Mouse (Mus musculus): ENCODE measurements around the gene Sirt7.

Sirt7 gene

DNA sequence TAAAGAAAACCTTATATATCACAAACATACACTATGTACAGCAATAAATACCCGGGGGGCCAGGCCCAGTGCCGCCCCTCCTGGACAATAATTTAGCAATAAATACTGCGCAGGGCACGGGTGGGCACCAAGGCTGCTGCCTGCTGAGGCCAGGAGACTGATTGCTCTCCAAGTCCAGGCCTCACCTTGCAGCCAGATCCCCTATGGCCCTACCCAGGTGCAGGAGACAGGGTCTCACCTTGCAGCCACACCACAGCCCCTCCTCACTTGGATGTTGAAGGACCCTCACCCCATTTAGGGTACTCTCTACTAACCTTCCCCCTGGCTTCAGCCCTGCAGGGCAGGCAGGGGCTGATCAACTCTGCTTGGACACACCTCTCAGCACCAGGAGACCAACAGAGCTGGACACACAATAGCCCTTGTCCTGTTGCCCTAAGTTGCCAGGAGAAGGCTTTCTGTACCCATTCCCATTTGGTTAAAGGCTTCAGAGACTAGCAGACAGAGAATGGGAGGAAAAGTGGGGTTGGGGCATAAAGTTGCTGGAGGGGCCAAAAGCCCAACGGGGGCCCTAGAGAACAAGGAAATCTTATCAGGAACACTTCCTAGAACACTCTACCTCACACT lies at the start of gene Sirt7:
Gene Sirt7 (minus strand): TSS at position 89 of the 624 bp plus-strand sequence.
- no peak for DNase-seq

DNA sequence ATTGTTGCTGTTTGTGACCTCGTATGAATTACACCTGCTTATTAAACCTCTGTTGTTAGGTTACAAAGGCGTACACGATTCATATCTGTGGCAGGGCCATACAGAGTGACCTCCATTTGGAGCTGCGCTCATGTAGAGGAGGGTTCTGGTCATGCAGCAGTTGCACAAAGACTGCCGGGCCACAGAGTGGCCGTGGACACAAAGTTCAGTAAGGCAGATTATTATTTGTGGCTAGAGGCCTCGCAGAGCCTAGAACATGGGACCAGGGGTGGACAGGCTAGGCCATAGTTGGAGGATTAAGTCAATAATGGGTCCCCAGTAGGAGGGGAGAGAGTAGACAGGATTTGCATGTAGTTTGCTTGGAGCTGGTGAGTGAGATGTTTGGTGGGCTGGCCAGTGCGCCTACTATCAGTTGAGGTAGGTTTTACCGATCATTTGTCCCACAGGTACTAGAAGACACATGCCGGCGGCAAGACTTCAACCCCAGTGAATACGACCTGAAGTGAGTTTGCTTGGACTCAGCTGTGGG lies 48.6 kb upstream of the Sirt7 start:
- no peak for DNase-seq

- DNase-seq, result peak; percentile 97
Measured at GRCm38 (mm10) chr11:120672687-120673593, 47.9 kb upstream of the Sirt7 start, which contains the start of gene Aspscr1. Gene Aspscr1, plus strand, starts transcription at chr11:120672973.

DNA sequence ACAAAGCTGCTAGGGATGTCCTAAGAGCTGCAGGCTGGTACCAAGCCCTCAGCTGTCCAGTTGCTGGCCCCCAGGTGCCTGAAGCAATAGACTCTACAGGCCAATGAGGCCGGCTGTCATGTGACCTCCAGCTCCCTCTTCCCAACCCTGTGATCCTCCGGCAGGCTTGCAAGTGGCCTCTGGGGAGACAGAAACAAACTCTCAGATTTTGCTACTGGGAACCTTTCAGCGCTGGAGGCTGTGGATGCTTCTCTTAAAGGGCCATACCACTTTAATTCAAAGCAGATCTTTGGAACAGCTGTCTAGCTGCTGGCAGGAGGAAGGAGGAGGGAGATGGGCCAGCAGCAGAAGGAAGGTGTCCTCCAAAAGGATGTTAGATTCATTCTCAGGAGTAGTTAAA lies 41.6 kb upstream of the Sirt7 start:
- peak in 1 of 2 experiments; percentile 63 for DNase-seq

DNA sequence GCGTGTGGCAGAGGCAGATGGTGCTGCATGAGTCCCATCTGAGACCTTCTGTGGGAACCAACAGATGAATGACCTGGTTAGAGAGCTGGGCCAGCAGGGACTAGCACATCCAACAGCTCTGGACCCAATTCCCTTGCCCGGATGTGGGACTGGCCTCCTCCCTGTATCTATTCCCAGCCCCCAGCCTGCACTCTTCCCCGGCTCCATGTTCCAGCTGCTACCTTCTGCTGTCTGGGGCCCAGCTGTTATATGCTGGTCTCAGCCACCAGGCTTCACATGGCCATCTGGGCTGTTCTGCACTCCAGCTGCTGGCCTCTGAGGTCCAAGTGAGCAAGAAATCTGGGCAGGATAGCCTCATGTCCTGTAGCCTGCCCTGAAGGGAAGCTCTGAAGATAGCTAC lies 40.4 kb upstream of the Sirt7 start:
- peak; percentile 65 to 90 for DNase-seq

GRCm38 (mm10) chr11:120663714-120664113 lies 38.7 kb upstream of the Sirt7 start:
- no peak for DNase-seq

GRCm38 (mm10) chr11:120662759-120663158 lies 37.7 kb upstream of the Sirt7 start:
- no peak for DNase-seq

- peak in 1 of 2 experiments; percentile 43 for DNase-seq
Measured at GRCm38 (mm10) chr11:120661076-120661460, 36.0 kb upstream of the Sirt7 start, which contains the start of gene Notum. Gene Notum, minus strand, starts transcription at chr11:120661175.

GRCm38 (mm10) chr11:120660301-120661075 lies 35.4 kb upstream of the Sirt7 start:
- DNase-seq, result peak; percentile 70 to 82

DNA sequence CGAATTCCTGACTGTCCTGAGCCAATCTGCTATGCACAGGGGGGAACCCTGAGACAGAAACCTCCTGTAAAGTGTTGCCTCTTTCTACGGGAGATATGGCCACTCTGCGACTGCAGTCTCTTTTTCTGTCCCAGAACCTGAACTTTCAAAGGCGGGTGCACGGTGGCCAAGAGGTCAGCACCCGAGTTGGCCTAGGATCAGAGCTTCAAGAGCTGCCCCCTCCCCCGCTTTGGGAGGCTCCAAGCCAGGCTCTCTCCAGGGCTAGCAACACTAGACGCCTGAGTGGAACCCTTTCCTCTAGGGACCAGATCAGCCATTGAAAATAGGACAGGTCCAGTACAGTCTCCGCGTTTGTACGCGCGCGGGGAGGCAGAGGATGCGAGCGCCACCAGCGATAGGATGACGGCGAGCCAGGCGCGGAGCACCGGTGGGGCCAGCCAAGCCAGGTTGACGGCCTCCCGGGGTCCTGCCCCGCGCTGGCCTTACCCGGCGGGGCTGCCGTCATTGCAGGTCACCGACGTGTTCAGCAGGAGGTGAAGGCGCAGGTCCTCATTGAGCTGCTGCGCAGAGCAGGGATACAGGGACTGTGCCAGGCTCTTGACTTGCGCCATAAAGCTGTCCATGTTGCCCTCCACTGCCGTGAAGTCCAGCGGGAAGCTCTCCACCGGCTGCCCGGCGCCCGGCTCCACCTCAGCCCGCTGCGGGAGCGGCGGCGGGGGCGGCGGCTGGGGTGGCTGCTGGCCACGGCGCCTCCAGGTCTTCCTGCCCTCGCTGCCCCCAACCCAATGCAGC lies 34.7 kb upstream of the Sirt7 start:
- DNase-seq, result peak; percentile 22 to 46

DNA sequence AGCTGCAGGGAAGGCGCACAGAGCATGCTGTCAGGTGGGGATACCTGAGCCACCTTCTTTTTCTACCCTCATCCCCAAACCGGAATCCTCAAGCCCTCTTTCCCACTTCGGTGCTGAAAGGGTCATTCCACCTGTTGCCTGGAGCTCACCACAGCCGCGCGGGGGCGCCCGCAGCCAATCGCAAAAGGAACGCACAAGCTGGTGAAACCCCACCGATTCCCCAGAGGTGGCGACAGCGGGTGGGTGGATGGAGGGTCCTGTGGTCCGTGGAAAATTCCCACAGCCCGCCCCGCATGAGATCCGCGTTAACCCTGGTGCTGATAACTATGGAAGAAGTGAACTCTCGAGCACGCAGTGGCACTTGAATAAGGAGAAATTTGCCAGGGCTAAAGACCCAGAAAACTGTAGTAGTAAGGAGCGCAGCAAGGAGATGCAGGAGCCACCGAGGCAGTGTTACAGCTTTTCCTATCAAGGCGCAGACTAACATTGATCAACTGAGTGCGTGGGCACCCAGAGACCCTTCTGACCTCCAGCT lies 33.9 kb upstream of the Sirt7 start:
- peak; percentile 88 to 90 for DNase-seq

GRCm38 (mm10) chr11:120657301-120657700 lies 32.3 kb upstream of the Sirt7 start:
- no peak for DNase-seq

GRCm38 (mm10) chr11:120654741-120655140 lies 29.7 kb upstream of the Sirt7 start:
- DNase-seq, result no peak

- DNase-seq, result no peak
Measured at GRCm38 (mm10) chr11:120651872-120652271, 26.8 kb upstream of the Sirt7 start.

GRCm38 (mm10) chr11:120648001-120648476 lies 23.0 kb upstream of the Sirt7 start, which contains the start of gene Myadml2:
Gene Myadml2, minus strand, starts transcription at chr11:120648158.
- DNase-seq, result peak in 1 of 2 experiments; percentile 33

DNA sequence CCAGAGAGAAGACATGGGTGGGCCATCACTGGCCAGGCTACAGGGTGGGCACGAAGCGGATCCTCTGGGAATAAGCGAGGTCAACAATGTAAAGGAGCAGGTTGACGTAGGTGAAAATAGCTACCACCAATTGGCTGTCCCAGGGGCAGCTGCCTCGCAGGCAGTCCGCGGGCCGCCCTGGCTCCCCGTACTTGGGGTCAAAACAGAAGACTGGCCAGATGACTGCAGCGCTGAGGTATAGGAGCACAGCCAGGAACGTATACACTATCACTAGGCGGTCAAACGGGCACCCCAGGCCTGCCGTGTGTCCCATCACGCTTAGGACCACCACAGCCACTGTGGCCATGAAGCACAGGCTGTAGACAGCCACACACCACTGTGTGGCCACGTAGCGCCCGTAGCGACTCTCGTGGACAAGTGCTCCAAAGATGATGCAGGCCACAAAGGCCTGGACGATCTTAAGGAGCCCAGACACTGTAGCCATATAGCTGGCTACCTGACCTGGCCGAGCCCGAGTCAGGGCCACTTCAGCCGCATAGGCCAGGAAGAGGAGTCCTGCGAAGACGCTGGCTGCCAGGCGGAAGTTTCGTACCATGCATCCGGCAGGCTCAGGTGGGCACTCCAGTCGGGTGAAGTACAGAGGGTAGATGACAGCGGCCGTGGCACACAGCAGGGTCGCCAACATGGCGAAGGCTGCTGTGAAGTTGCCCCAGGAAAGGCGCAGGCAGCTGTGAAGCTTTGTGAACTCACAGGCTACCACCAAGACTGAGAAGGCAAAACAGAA lies 22.2 kb upstream of the Sirt7 start:
- no peak for DNase-seq

DNA sequence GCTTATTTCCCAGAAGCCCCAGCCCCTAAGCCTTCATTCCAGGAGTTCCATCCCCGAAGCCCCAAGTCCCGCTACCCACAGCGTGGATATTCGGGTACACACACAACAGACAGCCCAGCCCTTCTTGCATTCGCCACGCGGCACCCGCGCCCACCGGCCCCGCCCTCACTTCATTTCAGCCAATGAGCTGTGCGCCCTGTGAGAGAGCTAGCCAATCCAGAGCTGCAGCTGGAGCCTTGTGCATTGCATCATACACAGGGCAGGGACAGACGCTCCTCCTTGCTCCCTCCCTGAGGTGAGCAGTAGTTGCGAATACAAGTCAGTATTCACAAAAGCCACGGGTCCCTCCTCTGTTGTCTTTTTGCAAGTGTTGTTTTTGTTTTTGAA lies 18.6 kb upstream of the Sirt7 start, which contains the start of gene Pycr1:
Gene Pycr1 (minus strand): TSS at position 169 of the 387 bp plus-strand sequence.
- peak; percentile 94 to 95 for DNase-seq

- DNase-seq, result no peak
Measured at GRCm38 (mm10) chr11:120642939-120643600, 18.0 kb upstream of the Sirt7 start.

DNA sequence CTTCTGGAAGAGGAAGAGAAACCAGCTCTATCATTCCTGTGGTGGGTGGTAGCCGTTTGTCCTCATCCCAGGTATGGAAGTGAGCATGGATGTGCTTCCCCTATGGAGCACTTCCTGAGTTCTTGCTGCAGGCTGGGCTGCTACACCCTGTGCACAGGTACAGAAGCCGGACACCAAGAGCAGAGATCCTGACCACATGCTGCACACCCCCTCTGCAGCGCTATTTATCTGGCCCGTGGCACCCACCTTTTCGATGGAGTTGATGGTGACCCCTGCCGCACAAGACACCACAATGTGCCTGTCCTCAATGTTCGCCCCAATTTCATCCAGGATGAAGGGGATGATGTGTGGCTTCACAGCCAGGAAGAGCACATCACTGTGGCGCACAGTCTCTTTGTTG lies 16.8 kb upstream of the Sirt7 start:
- peak in 1 of 2 experiments; percentile 18 for DNase-seq

DNA sequence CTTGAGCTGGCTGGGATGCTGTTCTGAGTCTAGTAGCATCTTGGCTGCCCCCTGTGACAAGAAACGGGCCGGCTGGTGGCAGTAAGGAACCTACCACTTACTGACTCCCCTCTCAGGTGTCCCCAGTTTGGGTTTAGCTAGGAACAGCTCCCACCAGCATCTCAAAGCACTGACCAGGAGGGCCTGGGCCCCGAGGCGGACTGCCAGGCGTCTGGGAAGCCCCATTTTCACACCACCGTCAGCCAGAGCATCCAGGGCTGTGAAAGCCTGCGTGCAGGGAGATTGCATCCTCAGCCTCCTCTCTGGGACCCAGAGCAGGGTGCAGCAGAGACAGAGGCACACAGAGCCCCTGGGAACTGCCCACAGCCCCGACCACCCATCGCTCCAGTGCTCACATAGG lies 16.2 kb upstream of the Sirt7 start:
- peak in 1 of 2 experiments; percentile 19 for DNase-seq

Data from lung, postnatal 4 days (tissue).